Comparison of ENCODE assay signal across 17 mouse cellular contexts in genomic region chr2:21941488-21942000, GRCm38 (mm10).
DNase-seq lines count a peak whose midpoint lies in the region; ATAC-seq lines count a peak whose summit lies in the region.
"Had no signal": no experiment of that assay in that cellular context is flagged by ENCODE, and none has a peak within 500 bp of the region (broad histone marks: within the 10 kb centered on the region; RNA-seq: fewer than 3 reads in every experiment).

No protein-coding gene starts in this region.

- H3K36me3 ChIP-seq in limb, embryonic 13.5 days = no peaks in the 10 kb centered on the region
- no peaks in the 10 kb centered on the region for H3K36me3 ChIP-seq in limb, embryonic 10.5 days
- H3K36me3 ChIP-seq in forebrain, embryonic 13.5 days (ENCODE audit: poor library complexity, severe bottlenecking) = no peaks in the 10 kb centered on the region
- H3K36me3 ChIP-seq in forebrain, embryonic 16.5 days (ENCODE audit: control insufficient read depth, insufficient read depth) = no peaks in the 10 kb centered on the region
- no peaks in the 10 kb centered on the region for H3K36me3 ChIP-seq in neural tube, embryonic 12.5 days
- H3K36me3 ChIP-seq: embryonic facial prominence, embryonic 12.5 days; heart, embryonic 10.5 days; intestine, embryonic 15.5 days; liver, embryonic 13.5 days had no signal

- no peaks in the 10 kb centered on the region for H3K27me3 ChIP-seq in limb, embryonic 13.5 days
- H3K27me3 ChIP-seq in limb, embryonic 10.5 days (ENCODE audit: low read depth, poor library complexity, severe bottlenecking) = no peaks in the 10 kb centered on the region
- no peaks in the 10 kb centered on the region for H3K27me3 ChIP-seq in forebrain, embryonic 13.5 days
- no peaks in the 10 kb centered on the region for H3K27me3 ChIP-seq in forebrain, embryonic 16.5 days (replicated peaks; ENCODE audit: control insufficient read depth, insufficient read depth, low read length)
- no peaks in the 10 kb centered on the region for H3K27me3 ChIP-seq in neural tube, embryonic 12.5 days (replicated peaks)
- H3K27me3 ChIP-seq: embryonic facial prominence, embryonic 12.5 days; intestine, embryonic 15.5 days; liver, embryonic 13.5 days had no signal

- DNase-seq in limb, embryonic 10.5 days (ENCODE audit: low spot score) = no peak
- no peak for DNase-seq in heart, adult 11 months
- DNase-seq: adrenal gland, adult 8-10 months; B cell, adult 2 months; liver, embryonic 13.5 days; lung, adult 2 months; right cerebral cortex, postnatal 25 days; spleen, adult 18-20 months had no signal

- H3K4me1 ChIP-seq in limb, embryonic 13.5 days = no peaks in the 10 kb centered on the region
- no peaks in the 10 kb centered on the region for H3K4me1 ChIP-seq in limb, embryonic 10.5 days
- no peaks in the 10 kb centered on the region for H3K4me1 ChIP-seq in forebrain, embryonic 13.5 days
- H3K4me1 ChIP-seq in forebrain, embryonic 16.5 days (replicated peaks; ENCODE audit: control insufficient read depth, insufficient read depth, low read length) = no peaks in the 10 kb centered on the region
- no peaks in the 10 kb centered on the region for H3K4me1 ChIP-seq in neural tube, embryonic 12.5 days
- H3K4me1 ChIP-seq: embryonic facial prominence, embryonic 12.5 days; heart, embryonic 10.5 days; intestine, embryonic 15.5 days; liver, embryonic 13.5 days had no signal

- no peak overlapping the region for H3K4me3 ChIP-seq in limb, embryonic 13.5 days
- no peak overlapping the region for H3K4me3 ChIP-seq in limb, embryonic 10.5 days
- H3K4me3 ChIP-seq in forebrain, embryonic 13.5 days = no peak overlapping the region
- no peak overlapping the region for H3K4me3 ChIP-seq in forebrain, embryonic 16.5 days (replicated peaks; ENCODE audit: low read length)
- no peak overlapping the region for H3K4me3 ChIP-seq in neural tube, embryonic 12.5 days
- H3K4me3 ChIP-seq: embryonic facial prominence, embryonic 12.5 days; heart, embryonic 10.5 days; intestine, embryonic 15.5 days; layer of hippocampus, adult 2 months; liver, embryonic 13.5 days had no signal

- H3K9me3 ChIP-seq in limb, embryonic 13.5 days = no peaks in the 10 kb centered on the region
- no peaks in the 10 kb centered on the region for H3K9me3 ChIP-seq in limb, embryonic 10.5 days (replicated peaks)
- H3K9me3 ChIP-seq in forebrain, embryonic 13.5 days (replicated peaks) = no peaks in the 10 kb centered on the region
- H3K9me3 ChIP-seq in forebrain, embryonic 16.5 days (ENCODE audit: control insufficient read depth, low read length) = no peaks in the 10 kb centered on the region
- no peaks in the 10 kb centered on the region for H3K9me3 ChIP-seq in neural tube, embryonic 12.5 days
- H3K9me3 ChIP-seq: embryonic facial prominence, embryonic 12.5 days; heart, embryonic 10.5 days; intestine, embryonic 15.5 days; liver, embryonic 13.5 days had no signal

- 0 out of 2 replicates have a peak overlapping the region, but pooled peaks have one; percentile 10 for H3K27ac ChIP-seq in limb, embryonic 13.5 days
- H3K27ac ChIP-seq in limb, embryonic 10.5 days = no peak overlapping the region
- no peak overlapping the region for H3K27ac ChIP-seq in forebrain, embryonic 13.5 days
- no peak overlapping the region for H3K27ac ChIP-seq in forebrain, embryonic 16.5 days (ENCODE audit: low read length)
- H3K27ac ChIP-seq in neural tube, embryonic 12.5 days = no peak overlapping the region
- H3K27ac ChIP-seq: embryonic facial prominence, embryonic 12.5 days; heart, embryonic 10.5 days; intestine, embryonic 15.5 days; layer of hippocampus, adult 2 months; liver, embryonic 13.5 days had no signal

- H3K9ac ChIP-seq in limb, embryonic 13.5 days = no peak overlapping the region
- no peak overlapping the region for H3K9ac ChIP-seq in forebrain, embryonic 13.5 days
- H3K9ac ChIP-seq in forebrain, embryonic 16.5 days (replicated peaks; ENCODE audit: low read depth, low read length) = no peak overlapping the region
- no peak overlapping the region for H3K9ac ChIP-seq in neural tube, embryonic 12.5 days
- H3K9ac ChIP-seq: embryonic facial prominence, embryonic 12.5 days; intestine, embryonic 15.5 days; liver, embryonic 13.5 days had no signal

- ATAC-seq in limb, embryonic 13.5 days (ENCODE audit: low FRiP score, low read depth) = no peak
- peak; percentile 52; the same call in 1 of the 2 replicates for ATAC-seq in forebrain, embryonic 13.5 days
- ATAC-seq in forebrain, embryonic 16.5 days = peak; percentile 28; the same call in 1 of the 2 replicates
- peak; percentile 57; the same call in 1 of the 2 replicates for ATAC-seq in neural tube, embryonic 12.5 days (ENCODE audit: low FRiP score, low read depth)
- no peak for ATAC-seq in megakaryocyte-erythroid progenitor cell, adult 5-6 weeks (replicated peaks; ENCODE audit: low FRiP score, low TSS enrichment, poor library complexity, severe bottlenecking)
- ATAC-seq: intestine, embryonic 15.5 days had no signal

- H3K4me2 ChIP-seq in limb, embryonic 13.5 days (replicated peaks) = no peak overlapping the region
- H3K4me2 ChIP-seq in forebrain, embryonic 13.5 days = no peak overlapping the region
- no peak overlapping the region for H3K4me2 ChIP-seq in forebrain, embryonic 16.5 days (ENCODE audit: low read length)
- no peak overlapping the region for H3K4me2 ChIP-seq in neural tube, embryonic 12.5 days (replicated peaks)
- H3K4me2 ChIP-seq: embryonic facial prominence, embryonic 12.5 days; intestine, embryonic 15.5 days; liver, embryonic 13.5 days had no signal

- 73% methylated on average over 2 of the region's 2 CpGs for WGBS in limb, embryonic 13.5 days
- WGBS in limb, embryonic 10.5 days = 88% methylated on average over 2 of the region's 2 CpGs
- WGBS in forebrain, embryonic 13.5 days = 92% methylated on average over 2 of the region's 2 CpGs
- 86% methylated on average over 2 of the region's 2 CpGs for WGBS in forebrain, embryonic 16.5 days
- WGBS in neural tube, embryonic 12.5 days = 85% methylated on average over 2 of the region's 2 CpGs

Comparison
In these comparisons a context has a peak if more than half of its experiments do, and no peak if none do; other contexts are left out.
1. ATAC-seq: peak in forebrain, embryonic 13.5 days (single experiment), forebrain, embryonic 16.5 days (single experiment) and neural tube, embryonic 12.5 days (single experiment); none in limb, embryonic 13.5 days (single experiment) and megakaryocyte-erythroid progenitor cell, adult 5-6 weeks (single experiment).